Mouse (Mus musculus) megakaryocyte, embryonic 14.5 days (primary cell): ENCODE data around the gene Slc36a2.

Source experiments
- FLI1 ChIP-seq: IDR thresholded peaks from 2 replicates; pipeline ENCODE4 v1.6.1; 2012; ENCODE audit warnings: low read length, inconsistent platforms, mixed read lengths
- GATA1 ChIP-seq: IDR thresholded peaks from 3 replicates; pipeline ENCODE4 v1.6.1; 2012; ENCODE audit warnings: mixed read lengths, low read length, inconsistent platforms, borderline replicate concordance

DNA sequence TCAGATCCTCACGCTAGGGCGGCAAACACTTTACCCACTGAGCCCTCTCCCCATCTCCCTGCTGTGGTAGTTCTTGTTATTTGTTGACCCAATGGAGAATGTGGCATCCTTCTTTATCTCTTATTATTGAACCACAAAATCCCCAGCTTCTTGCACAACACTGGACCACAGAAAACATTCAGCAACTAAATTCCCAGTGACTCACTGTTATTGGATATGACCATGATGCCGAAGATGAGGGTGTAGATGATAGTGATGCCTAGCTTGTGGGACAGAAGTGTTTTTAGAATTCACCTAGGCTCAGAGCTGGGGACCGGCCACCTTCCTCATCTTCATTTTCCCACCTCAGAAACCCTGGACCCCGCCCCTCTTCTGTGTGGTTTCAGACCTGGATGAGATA lies 50.0 kb downstream of the Slc36a2 start:
- TF ChIP-seq GATA1 (no peak), FLI1 (no peak)
